Mouse (Mus musculus) liver, embryonic 14.5 days (tissue): ENCODE measurements at regions not wholly inside any gene's neighbourhood (a gene's known extent, or its start where the extent isn't known, plus 50 kb on each side); places are given as distances from the start of the nearest gene placed in this dataset.

ENCODE experiments used
- ATAC-seq: fragments of 200-750 bp; cut with Nextera tagmentation; 2 replicates; pipeline ENCODE4 v1.8.0; 2017; ENCODE audit warnings: moderate number of reproducible peaks, mild to moderate bottlenecking, moderate library complexity; ENCODE audit not compliant: insufficient read depth
- DNase-seq, 3 experiments: peaks; one replicate each; pipeline ENCODE4 v3.0.0-alpha.2; 2012 to 2013; ENCODE audit warnings: low read depth in 3 of 3, low spot score in 3 of 3
- H3K27ac ChIP-seq: fragments of 300-500 bp; sonication (generic); 2 replicates; pipeline ENCODE4 v1.5.1; 2014; ENCODE audit warnings: moderate library complexity, mild to moderate bottlenecking, control low read depth, inconsistent platforms
- H3K27me3 ChIP-seq: fragments of 300-500 bp; sonication (generic); 2 replicates; pipeline ENCODE4 v1.6.1; 2014; ENCODE audit warnings: mild to moderate bottlenecking, low read length, moderate library complexity; ENCODE audit not compliant: control insufficient read depth, insufficient read depth
- H3K36me3 ChIP-seq: fragments of 300-500 bp; sonication (generic); replicated peaks from 2 replicates; pipeline ENCODE4 v1.6.1; 2014; ENCODE audit warnings: low read depth; ENCODE audit not compliant: control insufficient read depth, insufficient read depth
- H3K4me1 ChIP-seq, 2 experiments: fragments of 200-500 bp in 1 of 2; fragments of 300-500 bp in 1 of 2; sonication (generic) in 1 of 2; replicated peaks; 2 replicates each; pipeline ENCODE4 v1.6.1; 2012 to 2014; ENCODE audit warnings: antibody characterized with exemption in 1 of 2, inconsistent platforms in 1 of 2, low read length in 1 of 2; ENCODE audit not compliant: control insufficient read depth in 2 of 2, insufficient read depth in 2 of 2
- H3K4me2 ChIP-seq: fragments of 300-500 bp; sonication (generic); 2 replicates; pipeline ENCODE4 v1.6.1; 2014; ENCODE audit warnings: low read depth, mild to moderate bottlenecking, control low read depth, moderate library complexity
- H3K4me3 ChIP-seq, 2 experiments: fragments of 200-500 bp in 1 of 2; fragments of 300-500 bp in 1 of 2; sonication (generic) in 1 of 2; 2 replicates each; pipeline ENCODE4 v1.5.1; 2012 to 2014; ENCODE audit warnings: low read depth in 2 of 2, low read length in 2 of 2, mild to moderate bottlenecking in 2 of 2, control low read depth in 1 of 2, inconsistent platforms in 1 of 2, moderate library complexity in 1 of 2; ENCODE audit not compliant: insufficient read depth in 1 of 2
- H3K9ac ChIP-seq: fragments of 300-500 bp; sonication (generic); replicated peaks from 2 replicates; pipeline ENCODE4 v1.6.1; 2014; ENCODE audit warnings: mild to moderate bottlenecking, control low read depth, moderate library complexity
- H3K9me3 ChIP-seq: fragments of 300-500 bp; sonication (generic); 2 replicates; pipeline ENCODE4 v1.6.1; 2016; ENCODE audit warnings: low read length, mixed read lengths; ENCODE audit not compliant: control insufficient read depth
- CTCF ChIP-seq: IDR thresholded peaks from 2 replicates; pipeline ENCODE4 v1.5.1; 2016; ENCODE audit warnings: antibody characterized with exemption, low read depth, control low read depth
- EP300 ChIP-seq: IDR thresholded peaks from 2 replicates; pipeline ENCODE4 v1.6.1; 2016; ENCODE audit warnings: antibody characterized with exemption, low read depth
- WGBS: fragments of 180-500 bp; shearing (Covaris S2); extraction: QIAGEN DNeasy Blood & Tissue Kit; methylation state at CpG from one replicate; pipeline ENCODE4 v1.1.7; 2014; ENCODE audit not compliant: insufficient replicate concordance; 5-methylcytosine and 5-hydroxymethylcytosine counted together

GRCm38 (mm10) chr1:88807901-88808300, 105.9 kb upstream of the Arl4c start:
- no peak for ATAC-seq
- no peak overlapping the region for H3K4me3 ChIP-seq
- H3K36me3 ChIP-seq, result no peaks in the 10 kb centered on the region
- no peak for DNase-seq
- H3K4me1 ChIP-seq, result no peaks in the 10 kb centered on the region
- H3K9me3 ChIP-seq, result no peaks in the 10 kb centered on the region
- H3K9ac ChIP-seq, result no peak overlapping the region
- 66% methylated on average over 6 of the region's 6 CpGs for WGBS
- no peak for TF ChIP-seq EP300
- TF ChIP-seq CTCF, result no peak
- no peaks in the 10 kb centered on the region for H3K27me3 ChIP-seq
- no peak overlapping the region for H3K27ac ChIP-seq
- H3K4me2 ChIP-seq, result no peak overlapping the region

GRCm38 (mm10) chr1:88808508-88808907, 106.5 kb upstream of the Arl4c start:
- TF ChIP-seq EP300 (no peak), CTCF (no peak)
- whole genome bisulfite sequencing, result 56% methylated on average over 3 of the region's 3 CpGs
- DNase-seq (no peak), ATAC-seq (no peak)
- H3K4me2 ChIP-seq, result no peak overlapping the region
- no peaks in the 10 kb centered on the region for H3K27me3 ChIP-seq
- no peak overlapping the region for H3K4me3 ChIP-seq
- no peak overlapping the region for H3K27ac ChIP-seq
- no peaks in the 10 kb centered on the region for H3K9me3 ChIP-seq
- H3K9ac ChIP-seq, result no peak overlapping the region
- no peaks in the 10 kb centered on the region for H3K36me3 ChIP-seq
- no peaks in the 10 kb centered on the region for H3K4me1 ChIP-seq

- no peak for DNase-seq
- Histone ChIP-seq H3K27ac (no peak overlapping the region), H3K4me3 (no peak overlapping the region), H3K36me3 (no peaks in the 10 kb centered on the region), H3K27me3 (no peaks in the 10 kb centered on the region), H3K4me1 (no peaks in the 10 kb centered on the region), H3K9ac (no peak overlapping the region), H3K9me3 (no peaks in the 10 kb centered on the region), H3K4me2 (no peak overlapping the region)
- 57% methylated on average over 2 of the region's 2 CpGs for WGBS
- no peak for ATAC-seq
- TF ChIP-seq CTCF (no peak), EP300 (no peak)
These were observed 107.7 kb upstream of the Arl4c start for GRCm38 (mm10) chr1:88809756-88810155.

- no peak for TF ChIP-seq CTCF
- TF ChIP-seq EP300, result no peak
- no peaks in the 10 kb centered on the region for H3K4me1 ChIP-seq
- no peak overlapping the region for H3K4me2 ChIP-seq
- no peak overlapping the region for H3K4me3 ChIP-seq
- WGBS, result 60% methylated on average over 7 of the region's 7 CpGs
- H3K27me3 ChIP-seq, result no peaks in the 10 kb centered on the region
- no peak for ATAC-seq
- no peak for DNase-seq
- H3K9me3 ChIP-seq, result no peaks in the 10 kb centered on the region
- H3K9ac ChIP-seq, result no peak overlapping the region
- no peak overlapping the region for H3K27ac ChIP-seq
- no peaks in the 10 kb centered on the region for H3K36me3 ChIP-seq
These were observed 111.2 kb upstream of the Arl4c start for GRCm38 (mm10) chr1:88813200-88813599.

- WGBS, result 59% methylated on average over 9 of the region's 9 CpGs
- H3K27me3 ChIP-seq, result no peaks in the 10 kb centered on the region
- H3K4me2 ChIP-seq, result no peak overlapping the region
- no peaks in the 10 kb centered on the region for H3K9me3 ChIP-seq
- TF ChIP-seq EP300 (no peak), CTCF (no peak)
- DNase-seq (no peak), ATAC-seq (no peak)
- no peak overlapping the region for H3K27ac ChIP-seq
- H3K9ac ChIP-seq, result no peak overlapping the region
- no peak overlapping the region for H3K4me3 ChIP-seq
- no peaks in the 10 kb centered on the region for H3K36me3 ChIP-seq
- H3K4me1 ChIP-seq, result no peaks in the 10 kb centered on the region
These were observed 114.4 kb upstream of the Arl4c start for GRCm38 (mm10) chr1:88816376-88816945.
